Mouse (Mus musculus) right cerebral cortex, postnatal 10 days (tissue): ENCODE measurements at regions not wholly inside any gene's neighbourhood (a gene's known extent, or its start where the extent isn't known, plus 50 kb on each side); places are given as distances from the start of the nearest gene placed in this dataset.

Experiments
- DNase-seq, 2 experiments: peaks; one replicate each; pipeline ENCODE4 v3.0.0; 2021; ENCODE audit warnings: low spot score in 2 of 2

GRCm38 (mm10) chr3:74787741-74788140, 377.1 kb downstream of the Zbbx start:
- no peak for DNase-seq

- DNase-seq: no peak
These were observed 386.5 kb downstream of the Zbbx start for GRCm38 (mm10) chr3:74778337-74778736.

- DNase-seq: peak in 1 of 2 experiments; percentile 20
These were observed 422.7 kb downstream of the Zbbx start for GRCm38 (mm10) chr3:74742123-74742522.

GRCm38 (mm10) chr3:74739718-74740117, 425.1 kb downstream of the Zbbx start:
- DNase-seq: no peak
